Comparison of ENCODE assay signal across 12 mouse cellular contexts in the genomic region with DNA sequence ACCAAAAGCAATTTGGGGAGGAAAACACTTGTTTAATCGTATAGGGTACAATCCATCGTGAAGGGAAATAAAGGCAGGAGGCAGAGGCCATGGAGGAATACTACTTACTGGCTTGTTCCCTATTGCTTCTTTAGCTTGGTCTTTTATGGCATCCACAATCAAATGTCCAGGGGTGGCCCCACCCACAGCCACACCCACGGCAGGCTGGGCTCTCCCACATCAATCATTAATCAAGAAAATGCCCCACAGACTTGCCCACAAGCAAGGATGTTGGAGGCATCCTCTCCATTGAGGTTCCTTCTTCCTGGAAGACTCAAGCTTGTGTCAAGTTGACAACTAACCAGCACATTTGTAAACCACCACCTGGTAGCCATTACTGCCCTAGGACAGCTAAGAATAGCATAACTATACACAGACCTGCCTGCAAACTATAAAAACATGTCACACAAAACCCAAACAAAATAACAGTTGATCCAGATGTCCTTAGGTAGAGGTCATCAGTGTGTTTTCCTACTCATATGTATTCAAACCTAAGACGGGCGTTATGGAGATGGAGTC.
"Had no signal": no experiment of that assay in that cellular context is flagged by ENCODE, and none has a peak within 500 bp of the region (broad histone marks: within the 10 kb centered on the region; RNA-seq: fewer than 3 reads in every experiment).

No protein-coding gene starts in this region.

- H3K4me3 ChIP-seq: limb, embryonic 12.5 days; neural tube, embryonic 12.5 days had no signal

- H3K27ac ChIP-seq: limb, embryonic 12.5 days; liver, embryonic 14.5 days; neural tube, embryonic 12.5 days had no signal

- H3K4me1 ChIP-seq: limb, embryonic 12.5 days had no signal

- H3K9me3 ChIP-seq: limb, embryonic 12.5 days; neural tube, embryonic 12.5 days had no signal

- H3K4me2 ChIP-seq: limb, embryonic 12.5 days; neural tube, embryonic 12.5 days had no signal

- ATAC-seq: lung, postnatal 0 days had no signal

- H3K9ac ChIP-seq: limb, embryonic 12.5 days; liver, embryonic 14.5 days; neural tube, embryonic 12.5 days had no signal

- H3K36me3 ChIP-seq: limb, embryonic 12.5 days; neural tube, embryonic 12.5 days had no signal

- H3K27me3 ChIP-seq: limb, embryonic 12.5 days; neural tube, embryonic 12.5 days had no signal

- DNase-seq: kidney, adult 2 months; layer of hippocampus, adult 9-11 months; layer of hippocampus, postnatal 36 days; liver; lung, adult 2 months; lung, postnatal 36 days; midbrain, embryonic 14.5 days; thymus, postnatal 36 days had no signal
